Mouse (Mus musculus): ENCODE data around the gene Jag2. TPM values are rescaled to one million over a fixed set of nuclear protein-coding genes. Genes with fewer than 3 reads are reported as not detected.

Gene Jag2
- total RNA-seq, 2 experiments from 2014 or later, result 18.0 to 19.6 TPM

- intact Hi-C loops (cut with DNase I), result no loop called here
- no peak for DNase-seq
Measured at GRCm38 (mm10) chr12:112912951-112913745, 16.4 kb downstream of the Jag2 start.

GRCm38 (mm10) chr12:112911701-112912100 lies 17.9 kb downstream of the Jag2 start:
- DNase-seq, result no peak
- intact Hi-C loops (cut with DNase I), result no loop called here

- intact Hi-C loops (cut with DNase I), result no loop called here
- DNase-seq, result no peak
Measured at GRCm38 (mm10) chr12:112908991-112909390, 20.6 kb downstream of the Jag2 start.

GRCm38 (mm10) chr12:112905001-112905400 lies 24.6 kb downstream of the Jag2 start:
- intact Hi-C loops (cut with DNase I), result no loop called here
- DNase-seq, result peak in 1 of 2 experiments; percentile 12

- intact Hi-C loops (cut with DNase I), result no loop called here
- peak; percentile 35 to 43 for DNase-seq
Measured at GRCm38 (mm10) chr12:112903941-112904340, 25.6 kb downstream of the Jag2 start.

- intact Hi-C loops (cut with DNase I), result no loop called here
- no peak for DNase-seq
Measured at GRCm38 (mm10) chr12:112900641-112901040, 28.9 kb downstream of the Jag2 start.

- DNase-seq, result no peak
- intact Hi-C loops (cut with DNase I), result no loop called here
Measured at GRCm38 (mm10) chr12:112898960-112899359, 30.6 kb downstream of the Jag2 start.

- intact Hi-C loops (cut with DNase I), result no loop called here
- no peak for DNase-seq
Measured at GRCm38 (mm10) chr12:112898351-112898750, 31.2 kb downstream of the Jag2 start.

- intact Hi-C loops (cut with DNase I), result no loop called here
Measured at GRCm38 (mm10) chr12:112897522-112898212, 31.9 kb downstream of the Jag2 start.

GRCm38 (mm10) chr12:112894969-112895368 lies 34.6 kb downstream of the Jag2 start:
- no peak for DNase-seq
- intact Hi-C loops (cut with DNase I), result no loop called here

More at GRCm38 (mm10) chr12:112897522-112898212, 31.9 kb downstream of the Jag2 start:
- DNase-seq, result peak in 1 of 2 experiments; percentile 61

GRCm38 (mm10) chr12:112894303-112894884 lies 35.2 kb downstream of the Jag2 start:
- intact Hi-C loops (cut with DNase I), result no loop called here
- no peak for DNase-seq

- intact Hi-C loops (cut with DNase I), result no loop called here
- no peak for DNase-seq
Measured at GRCm38 (mm10) chr12:112885465-112885864, 44.1 kb downstream of the Jag2 start.

GRCm38 (mm10) chr12:112881301-112881815 lies 48.2 kb downstream of the Jag2 start:
- no peak for DNase-seq
- intact Hi-C loops (cut with DNase I), result no loop called here

- intact Hi-C loops (cut with DNase I), result no loop called here
- no peak for DNase-seq
Measured at GRCm38 (mm10) chr12:112880661-112881060, 48.9 kb downstream of the Jag2 start.

- DNase-seq, result no peak
- intact Hi-C loops (cut with DNase I), result loop anchor here (5.0 kb wide), 2 partner anchors 68 to 108 kb away; no protein-coding TSS in a partner anchor
Measured at GRCm38 (mm10) chr12:112879731-112880130, 49.8 kb downstream of the Jag2 start.

- DNase-seq, result no peak
- intact Hi-C loops (cut with DNase I), result loop anchor here (2.0 to 5.0 kb wide), 3 partner anchors 51 to 110 kb away; partner anchors contain the start of gene Jag2
Measured at GRCm38 (mm10) chr12:112877607-112878020, 52.0 kb downstream of the Jag2 start.

- DNase-seq, result no peak
- intact Hi-C loops (cut with DNase I), result loop anchor here (2.0 to 5.0 kb wide), 3 partner anchors 52 to 110 kb away; partner anchors contain the start of gene Jag2
Measured at GRCm38 (mm10) chr12:112877073-112877576, 52.5 kb downstream of the Jag2 start.

GRCm38 (mm10) chr12:112876332-112877072 lies 53.1 kb downstream of the Jag2 start:
- intact Hi-C loops (cut with DNase I), result loop anchor here (2.0 to 5.0 kb wide), 3 partner anchors 52 to 111 kb away; partner anchors contain the start of gene Jag2
- DNase-seq, result peak; percentile 52 to 61

GRCm38 (mm10) chr12:112875225-112876013 lies 54.2 kb downstream of the Jag2 start:
- intact Hi-C loops (cut with DNase I), result loop anchor here (2.0 to 5.0 kb wide), 3 partner anchors 53 to 112 kb away; partner anchors contain the start of gene Jag2
- peak; percentile 93 to 94 for DNase-seq

Measured in gastrocnemius, postnatal 36 days (tissue).